Mouse (Mus musculus): ENCODE results near the gene Mad2l1bp. TPM values are rescaled to one million over a fixed set of nuclear protein-coding genes. Genes with fewer than 3 reads are reported as not detected.

The Mad2l1bp gene
- total and polyA plus RNA-seq, 3 experiments = 9.7 to 19.3 (median 16.3) TPM

DNA sequence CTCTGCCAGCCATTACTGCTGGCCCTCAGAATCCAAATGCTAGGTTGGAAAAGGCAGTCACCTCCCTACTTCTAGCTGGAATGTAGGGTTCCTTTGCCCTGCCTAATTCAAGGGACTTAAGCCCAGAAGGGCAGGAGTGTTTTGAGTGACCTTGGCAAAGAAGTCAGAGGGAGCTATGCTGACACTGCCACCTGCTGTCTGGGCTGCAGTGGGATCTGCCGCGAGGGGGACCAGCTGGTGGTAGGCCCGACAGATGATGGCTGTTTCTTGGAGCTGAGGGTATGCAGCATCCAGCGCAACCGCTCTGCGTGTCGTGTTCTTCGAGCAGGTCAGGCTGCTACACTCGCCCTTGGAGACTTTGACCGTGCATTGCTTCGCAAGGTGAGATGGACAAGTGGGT, 13.7 kb upstream of the Mad2l1bp start:
- Histone ChIP-seq H3K27ac (ENCODE audit: insufficient read depth, low read depth) (no peak overlapping the region), H3K36me3 (replicated peaks in 1 of 2; ENCODE audit: control insufficient read depth in 1 of 2, insufficient read depth in 1 of 2, low read length in 1 of 2) (peaks cover 74 to 80% of the 10 kb centered on the region in 2 experiments), H3K27me3 (replicated peaks) (no peaks in the 10 kb centered on the region), H3K79me2 (replicated peaks; ENCODE audit: control insufficient read depth, extremely low read depth, insufficient read depth, poor library complexity, severe bottlenecking) (peaks cover 5% of the 10 kb centered on the region; the same call in 1 of the 2 replicates), H3K4me1 (ENCODE audit: control insufficient read depth in 1 of 2, insufficient read depth in 2 of 2) (peaks cover 16 to 19% of the 10 kb centered on the region in 2 experiments), H3K4me3 (replicated peaks in 1 of 3; ENCODE audit: low read depth in 2 of 3, low read length in 2 of 3, poor library complexity in 1 of 3) (no peak overlapping the region), H3K4me2 (ENCODE audit: insufficient read depth, low read depth, poor library complexity, severe bottlenecking) (no peak overlapping the region), H3K9me3 (replicated peaks; ENCODE audit: low read length) (no peaks in the 10 kb centered on the region), H3K9ac (ENCODE audit: insufficient read depth, low read depth) (no peak overlapping the region)
- in situ Hi-C loops (cut with MboI; ENCODE audit: low pct_ligation_motif_present, low pct_unique_long_range_greater_than_20kb, low sequenced_read_pairs) = no loop called here
- dilution Hi-C loops (cut with MboI; ENCODE audit: extremely low pct_ligation_motif_present, extremely low pct_unique_long_range_greater_than_20kb, low sequenced_read_pairs) = no loop called here
- TF ChIP-seq E2F4 (IDR thresholded peaks at IDR 0.05; ENCODE audit: insufficient replicate concordance, low read depth, low read length) (no peak), NELFE (IDR thresholded peaks at IDR 0.05; ENCODE audit: low read depth, low read length) (no peak), UBTF (IDR thresholded peaks at IDR 0.05; ENCODE audit: low read depth, low read length) (no peak), MAX (IDR thresholded peaks at IDR 0.05; ENCODE audit: low read length) (no peak), CHD1 (IDR thresholded peaks at IDR 0.05; ENCODE audit: low read depth, low read length) (no peak), TCF12 (IDR thresholded peaks at IDR 0.05; ENCODE audit: low read depth, low read length) (no peak), POLR2AphosphoS2 (IDR thresholded peaks at IDR 0.05; ENCODE audit: low read depth, low read length) (no peak), CTCF (conservative IDR thresholded peaks at IDR 0.05 in 1 of 2, IDR thresholded peaks at IDR 0.05 in 1 of 2; ENCODE audit: low read depth in 2 of 2, low read length in 2 of 2) (peak in 1 of 2 experiments; percentile 54; a peak in 2 of 4 replicates), SIN3A (IDR thresholded peaks at IDR 0.05; ENCODE audit: low read length) (no peak), USF2 (conservative IDR thresholded peaks at IDR 0.05; ENCODE audit: low read depth, low read length) (no peak), KAT2A (IDR thresholded peaks at IDR 0.05; ENCODE audit: insufficient replicate concordance, low read length) (no peak), BHLHE40 (IDR thresholded peaks at IDR 0.05; ENCODE audit: low read depth, low read length) (no peak), ZC3H11A (IDR thresholded peaks at IDR 0.05; ENCODE audit: low read depth, low read length) (no peak), ETS1 (conservative IDR thresholded peaks at IDR 0.05; ENCODE audit: low read depth, low read length) (no peak), SMC3 (IDR thresholded peaks at IDR 0.05; ENCODE audit: low read depth, low read length) (peak; percentile 28; the same call in 1 of the 2 replicates), EP300 (IDR thresholded peaks at IDR 0.05; ENCODE audit: low read length) (no peak), RCOR1 (conservative IDR thresholded peaks at IDR 0.05; ENCODE audit: low read depth, low read length) (no peak), RAD21 (IDR thresholded peaks at IDR 0.05; ENCODE audit: low read depth, low read length) (peak; percentile 39), USF1 (IDR thresholded peaks at IDR 0.05; ENCODE audit: low read depth, low read length) (no peak), MEF2A (IDR thresholded peaks at IDR 0.05; ENCODE audit: borderline replicate concordance, low read depth, low read length) (no peak)
- no peak for DNase-seq (ENCODE audit: extremely low read depth)

DNA sequence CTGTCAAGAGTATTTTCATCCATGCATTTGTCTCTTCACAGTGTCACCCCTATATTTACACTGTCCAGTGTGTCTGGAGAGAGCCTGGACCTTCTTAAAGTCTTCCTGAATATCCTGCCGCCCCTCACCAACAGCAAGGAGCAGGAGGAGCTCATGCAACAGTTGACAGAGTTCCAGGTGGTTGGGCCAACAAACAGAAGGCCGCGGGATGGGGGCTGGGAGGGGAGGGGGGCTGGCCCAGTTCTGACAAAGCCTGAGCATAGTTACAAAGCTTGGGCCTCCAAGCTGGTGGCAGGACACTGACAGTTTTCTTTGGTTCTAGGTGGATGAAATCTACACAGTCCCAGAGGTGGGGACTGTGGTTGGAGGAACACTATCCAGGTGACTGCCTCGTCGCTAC, 12.9 kb upstream of the Mad2l1bp start:
- DNase-seq (ENCODE audit: extremely low read depth) = no peak
- Histone ChIP-seq H3K79me2 (replicated peaks; ENCODE audit: control insufficient read depth, extremely low read depth, insufficient read depth, poor library complexity, severe bottlenecking) (peaks cover 13% of the 10 kb centered on the region), H3K36me3 (replicated peaks in 1 of 2; ENCODE audit: control insufficient read depth in 1 of 2, insufficient read depth in 1 of 2, low read length in 1 of 2) (peaks cover 70 to 74% of the 10 kb centered on the region in 2 experiments), H3K27ac (ENCODE audit: insufficient read depth, low read depth) (no peak overlapping the region), H3K9me3 (replicated peaks; ENCODE audit: low read length) (no peaks in the 10 kb centered on the region), H3K27me3 (replicated peaks) (no peaks in the 10 kb centered on the region), H3K4me3 (replicated peaks in 1 of 3; ENCODE audit: low read depth in 2 of 3, low read length in 2 of 3, poor library complexity in 1 of 3) (no peak overlapping the region), H3K4me1 (ENCODE audit: control insufficient read depth in 1 of 2, insufficient read depth in 2 of 2) (peaks cover 16 to 25% of the 10 kb centered on the region in 2 experiments), H3K9ac (ENCODE audit: insufficient read depth, low read depth) (no peak overlapping the region), H3K4me2 (ENCODE audit: insufficient read depth, low read depth, poor library complexity, severe bottlenecking) (no peak overlapping the region)
- TF ChIP-seq TCF12 (IDR thresholded peaks at IDR 0.05; ENCODE audit: low read depth, low read length) (no peak), ELF1 (IDR thresholded peaks at IDR 0.05; ENCODE audit: low read depth, low read length) (no peak), ZMIZ1 (IDR thresholded peaks at IDR 0.05; ENCODE audit: low read depth, low read length) (no peak), SIN3A (IDR thresholded peaks at IDR 0.05; ENCODE audit: low read length) (no peak), KAT2A (IDR thresholded peaks at IDR 0.05; ENCODE audit: insufficient replicate concordance, low read length) (no peak), SMC3 (IDR thresholded peaks at IDR 0.05; ENCODE audit: low read depth, low read length) (no peak), JUN (IDR thresholded peaks at IDR 0.05; ENCODE audit: insufficient read depth, low read depth, low read length) (no peak), MYC (IDR thresholded peaks at IDR 0.05; ENCODE audit: low read depth, low read length) (no peak), BHLHE40 (IDR thresholded peaks at IDR 0.05; ENCODE audit: low read depth, low read length) (no peak), MAX (IDR thresholded peaks at IDR 0.05; ENCODE audit: low read length) (no peak), UBTF (IDR thresholded peaks at IDR 0.05; ENCODE audit: low read depth, low read length) (no peak), CHD1 (IDR thresholded peaks at IDR 0.05; ENCODE audit: low read depth, low read length) (no peak), CHD2 (IDR thresholded peaks at IDR 0.05; ENCODE audit: low read length) (no peak), PAX5 (IDR thresholded peaks at IDR 0.05; ENCODE audit: low read length) (no peak), GABPA (IDR thresholded peaks at IDR 0.05; ENCODE audit: insufficient replicate concordance, low read depth, low read length) (no peak), RAD21 (IDR thresholded peaks at IDR 0.05; ENCODE audit: low read depth, low read length) (no peak), MAFK (IDR thresholded peaks at IDR 0.05; ENCODE audit: insufficient replicate concordance, low read length) (no peak), ZNF384 (IDR thresholded peaks at IDR 0.05; ENCODE audit: low read depth, low read length) (no peak), USF2 (conservative IDR thresholded peaks at IDR 0.05; ENCODE audit: low read depth, low read length) (no peak)
- dilution Hi-C loops (cut with MboI; ENCODE audit: extremely low pct_ligation_motif_present, extremely low pct_unique_long_range_greater_than_20kb, low sequenced_read_pairs) = no loop called here
- in situ Hi-C loops (cut with MboI; ENCODE audit: low pct_ligation_motif_present, low pct_unique_long_range_greater_than_20kb, low sequenced_read_pairs) = no loop called here

Data from CH12.LX (cell line).